Comparison of ENCODE assay signal across 22 mouse cellular contexts in the genomic region with DNA sequence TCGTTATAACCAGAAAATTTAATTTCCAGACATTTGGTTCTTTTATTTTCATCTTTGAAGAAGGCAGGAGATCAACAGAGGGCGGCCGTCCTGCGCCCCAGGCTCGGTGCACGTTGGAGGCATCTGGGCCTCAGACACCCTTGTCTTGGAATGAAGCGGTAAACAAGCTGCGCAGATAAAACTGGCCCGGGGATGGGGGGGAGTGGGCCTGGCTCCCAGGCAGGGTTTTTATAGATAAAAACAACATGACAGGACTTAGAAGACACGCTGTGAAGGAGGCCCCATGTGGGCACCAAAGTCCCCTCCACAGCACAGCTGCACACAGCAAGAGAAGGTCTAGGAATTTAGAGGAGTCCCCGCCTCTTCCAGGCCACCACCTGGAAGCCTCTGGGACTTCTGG. TPM values are rescaled to one million over a fixed set of nuclear protein-coding genes. Genes with fewer than 3 reads are reported as not detected.
DNase-seq lines count a peak whose midpoint lies in the region; ATAC-seq and TF ChIP-seq lines count a peak whose summit lies in the region.
"Had no signal": no experiment of that assay in that cellular context is flagged by ENCODE, and none has a peak within 500 bp of the region (broad histone marks: within the 10 kb centered on the region; RNA-seq: fewer than 3 reads in every experiment).

No protein-coding gene starts in this region.

- 24% methylated on average over 11 of the region's 11 CpGs for WGBS in forebrain, embryonic 14.5 days
- 31% methylated on average over 11 of the region's 11 CpGs for WGBS in forebrain, embryonic 11.5 days
- WGBS in lung, embryonic 16.5 days: 28% methylated on average over 11 of the region's 11 CpGs
- WGBS in embryonic facial prominence, embryonic 14.5 days: 21% methylated on average over 11 of the region's 11 CpGs
- 20% methylated on average over 11 of the region's 11 CpGs for WGBS in limb, embryonic 14.5 days

- no peak overlapping the region for H3K27ac ChIP-seq in forebrain, embryonic 14.5 days (ENCODE audit: low read depth, low read length)
- no peak overlapping the region for H3K27ac ChIP-seq in forebrain, embryonic 11.5 days (ENCODE audit: low read depth, low read length)
- no peak overlapping the region for H3K27ac ChIP-seq in lung, embryonic 16.5 days (ENCODE audit: low read length)
- H3K27ac ChIP-seq in embryonic facial prominence, embryonic 14.5 days (replicated peaks; ENCODE audit: low read depth, low read length): 0 out of 2 replicates have a peak overlapping the region, but pooled peaks have one; percentile 4
- no peak overlapping the region for H3K27ac ChIP-seq in limb, embryonic 14.5 days (replicated peaks; ENCODE audit: low read depth, low read length)
- H3K27ac ChIP-seq: hindbrain, embryonic 14.5 days; liver, embryonic 14.5 days; lung, embryonic 15.5 days; midbrain, embryonic 15.5 days; stomach, embryonic 15.5 days had no signal

- no peaks in the 10 kb centered on the region for H3K4me1 ChIP-seq in forebrain, embryonic 14.5 days (ENCODE audit: control insufficient read depth, insufficient read depth, low read length)
- no peaks in the 10 kb centered on the region for H3K4me1 ChIP-seq in forebrain, embryonic 11.5 days (replicated peaks; ENCODE audit: control insufficient read depth, insufficient read depth, low read length)
- peaks cover 9% of the 10 kb centered on the region for H3K4me1 ChIP-seq in lung, embryonic 16.5 days (replicated peaks; ENCODE audit: control insufficient read depth, insufficient read depth, low read length)
- 0 out of 2 replicates have a peak, but pooled peaks cover 4% of the 10 kb centered on the region for H3K4me1 ChIP-seq in embryonic facial prominence, embryonic 14.5 days (ENCODE audit: control insufficient read depth, insufficient read depth, low read length)
- peaks cover 10% of the 10 kb centered on the region for H3K4me1 ChIP-seq in limb, embryonic 14.5 days (ENCODE audit: control insufficient read depth, insufficient read depth, low read length)
- H3K4me1 ChIP-seq: stomach, embryonic 15.5 days had no signal

- H3K36me3 ChIP-seq in forebrain, embryonic 14.5 days (ENCODE audit: control insufficient read depth, insufficient read depth, low read length): no peaks in the 10 kb centered on the region
- H3K36me3 ChIP-seq in forebrain, embryonic 11.5 days (ENCODE audit: control insufficient read depth, insufficient read depth, low read length): no peaks in the 10 kb centered on the region
- H3K36me3 ChIP-seq in lung, embryonic 16.5 days (ENCODE audit: control insufficient read depth, insufficient read depth, low read length): no peaks in the 10 kb centered on the region
- no peaks in the 10 kb centered on the region for H3K36me3 ChIP-seq in embryonic facial prominence, embryonic 14.5 days (ENCODE audit: control insufficient read depth, insufficient read depth, low read length)
- H3K36me3 ChIP-seq in limb, embryonic 14.5 days (ENCODE audit: control insufficient read depth, insufficient read depth, low read length): no peaks in the 10 kb centered on the region
- H3K36me3 ChIP-seq: lung, embryonic 15.5 days; midbrain, embryonic 15.5 days; neural tube, embryonic 13.5 days; stomach, embryonic 15.5 days had no signal

- 0 out of 2 replicates have a peak, but pooled peaks have one; percentile 23 for ATAC-seq in forebrain, embryonic 14.5 days
- no peak for ATAC-seq in forebrain, embryonic 11.5 days (replicated peaks; ENCODE audit: low FRiP score)
- peak; percentile 36; the same call in 1 of the 2 replicates for ATAC-seq in lung, embryonic 16.5 days (ENCODE audit: low read depth)
- peak; percentile 64; the same call in 1 of the 2 replicates for ATAC-seq in embryonic facial prominence, embryonic 14.5 days (ENCODE audit: low read depth)
- ATAC-seq in limb, embryonic 14.5 days (ENCODE audit: low FRiP score, low read depth): peak; percentile 32; the same call in 1 of the 2 replicates
- ATAC-seq: inflammation-experienced regulatory T-cells, adult 6 months; midbrain, embryonic 15.5 days had no signal

- DNase-seq in forebrain, embryonic 14.5 days (ENCODE audit: low spot score): no peak
- no peak for DNase-seq in forebrain, embryonic 11.5 days (ENCODE audit: low spot score)
- no peak for DNase-seq in lung, postnatal 4 days
- peak; percentile 38 for DNase-seq in embryonic facial prominence, embryonic 14.5 days (ENCODE audit: low spot score)
- DNase-seq in limb, embryonic 14.5 days (ENCODE audit: low spot score): no peak
- DNase-seq in thymus, postnatal 14 days: no peak
- DNase-seq in layer of hippocampus, adult 9-11 months: no peak
- DNase-seq: adrenal gland, postnatal 25 days; cerebellum, adult 9-10 months; heart, postnatal 14 days; kidney, adult 8-10 months; thymus, postnatal 4 days had no signal

- H3K9me3 ChIP-seq in forebrain, embryonic 14.5 days (replicated peaks; ENCODE audit: control insufficient read depth, low read length): no peaks in the 10 kb centered on the region
- H3K9me3 ChIP-seq in forebrain, embryonic 11.5 days (ENCODE audit: control insufficient read depth, low read length): no peaks in the 10 kb centered on the region
- no peaks in the 10 kb centered on the region for H3K9me3 ChIP-seq in lung, embryonic 16.5 days (ENCODE audit: control insufficient read depth, low read length)
- H3K9me3 ChIP-seq in embryonic facial prominence, embryonic 14.5 days (ENCODE audit: control insufficient read depth, low read length): 0 out of 2 replicates have a peak, but pooled peaks cover 1% of the 10 kb centered on the region
- H3K9me3 ChIP-seq in limb, embryonic 14.5 days (ENCODE audit: control insufficient read depth, low read length): no peaks in the 10 kb centered on the region
- H3K9me3 ChIP-seq: lung, embryonic 15.5 days; midbrain, embryonic 15.5 days; neural tube, embryonic 13.5 days; stomach, embryonic 15.5 days had no signal

- H3K4me2 ChIP-seq in forebrain, embryonic 14.5 days (ENCODE audit: low read length): no peak overlapping the region
- no peak overlapping the region for H3K4me2 ChIP-seq in forebrain, embryonic 11.5 days (ENCODE audit: low read depth, low read length, severe bottlenecking)
- H3K4me2 ChIP-seq in lung, embryonic 16.5 days (ENCODE audit: low read depth, low read length): no peak overlapping the region
- no peak overlapping the region for H3K4me2 ChIP-seq in embryonic facial prominence, embryonic 14.5 days (ENCODE audit: low read depth, low read length)
- no peak overlapping the region for H3K4me2 ChIP-seq in limb, embryonic 14.5 days (replicated peaks; ENCODE audit: low read depth, low read length, severe bottlenecking)
- H3K4me2 ChIP-seq: heart, embryonic 11.5 days; hindbrain, embryonic 14.5 days; lung, embryonic 15.5 days; midbrain, embryonic 15.5 days; neural tube, embryonic 13.5 days; stomach, embryonic 15.5 days had no signal

- no peak overlapping the region for H3K9ac ChIP-seq in forebrain, embryonic 14.5 days (ENCODE audit: low read length)
- no peak overlapping the region for H3K9ac ChIP-seq in forebrain, embryonic 11.5 days (ENCODE audit: low read length)
- no peak overlapping the region for H3K9ac ChIP-seq in lung, embryonic 16.5 days (ENCODE audit: low read length)
- H3K9ac ChIP-seq in embryonic facial prominence, embryonic 14.5 days (ENCODE audit: low read depth, low read length): no peak overlapping the region
- H3K9ac ChIP-seq in limb, embryonic 14.5 days (ENCODE audit: low read depth, low read length, severe bottlenecking): no peak overlapping the region
- H3K9ac ChIP-seq: hindbrain, embryonic 14.5 days; liver, embryonic 14.5 days; lung, embryonic 15.5 days; midbrain, embryonic 15.5 days; neural tube, embryonic 13.5 days; stomach, embryonic 15.5 days had no signal

- TF ChIP-seq POLR2A in limb, embryonic 14.5 days (IDR thresholded peaks at IDR 0.05; ENCODE audit: borderline replicate concordance, extremely low read depth, insufficient read depth, insufficient read length): no peak

- no peaks in the 10 kb centered on the region for H3K27me3 ChIP-seq in forebrain, embryonic 14.5 days (replicated peaks; ENCODE audit: control insufficient read depth, insufficient read depth, low read length)
- H3K27me3 ChIP-seq in forebrain, embryonic 11.5 days (ENCODE audit: control insufficient read depth, insufficient read depth, low read length): no peaks in the 10 kb centered on the region
- no peaks in the 10 kb centered on the region for H3K27me3 ChIP-seq in lung, embryonic 16.5 days (ENCODE audit: control insufficient read depth, insufficient read depth, low read depth, low read length)
- H3K27me3 ChIP-seq in embryonic facial prominence, embryonic 14.5 days (replicated peaks; ENCODE audit: control insufficient read depth, insufficient read depth, low read length): no peaks in the 10 kb centered on the region
- H3K27me3 ChIP-seq in limb, embryonic 14.5 days (ENCODE audit: control insufficient read depth, insufficient read depth, low read length): no peaks in the 10 kb centered on the region
- H3K27me3 ChIP-seq: lung, embryonic 15.5 days; stomach, embryonic 15.5 days had no signal

- no peak overlapping the region for H3K4me3 ChIP-seq in forebrain, embryonic 14.5 days (ENCODE audit: low read depth, low read length)
- no peak overlapping the region for H3K4me3 ChIP-seq in forebrain, embryonic 11.5 days (ENCODE audit: low read depth, low read length)
- H3K4me3 ChIP-seq in lung, embryonic 16.5 days (ENCODE audit: low read length): no peak overlapping the region
- no peak overlapping the region for H3K4me3 ChIP-seq in embryonic facial prominence, embryonic 14.5 days (ENCODE audit: low read depth, low read length)
- no peak overlapping the region for H3K4me3 ChIP-seq in limb, embryonic 14.5 days (replicated peaks; ENCODE audit: low read length)
- H3K4me3 ChIP-seq: lung, embryonic 15.5 days; midbrain, embryonic 15.5 days; myocyte; neural tube, embryonic 13.5 days; stomach, embryonic 15.5 days had no signal

RNA-seq across cellular contexts. Expression of a gene that starts 10.6 kb away (rescaled TPM):
- 8.7 and 11.4 TPM in 2 replicates for polyA plus RNA-seq in forebrain, embryonic 14.5 days (2014; fragmentation: Nextera tagmentation; extraction: Ambion mirVana)
- polyA plus RNA-seq in forebrain, embryonic 11.5 days (2014; fragmentation: Nextera tagmentation; extraction: Ambion mirVana): 18.8 and 20.7 TPM in 2 replicates
- 6.2 and 6.8 TPM in 2 replicates for polyA plus RNA-seq in lung, embryonic 16.5 days (2015; fragmentation: Nextera tagmentation; extraction: Ambion mirVana)
- polyA plus RNA-seq in embryonic facial prominence, embryonic 14.5 days (2014; fragmentation: Nextera tagmentation; extraction: Ambion mirVana): 25.6 and 26.6 TPM in 2 replicates
- 41.9 and 52.2 TPM in 2 replicates for polyA plus RNA-seq in limb, embryonic 14.5 days (2012; rRNA removed)
- polyA plus RNA-seq in limb, embryonic 14.5 days (2014; fragmentation: Nextera tagmentation; extraction: Ambion mirVana): 28.6 and 33.4 TPM in 2 replicates
- polyA plus RNA-seq: myocyte had no signal

RNA-seq across cellular contexts. Expression of a gene that starts 26.8 kb away (rescaled TPM):
- polyA plus RNA-seq in forebrain, embryonic 14.5 days (2014; fragmentation: Nextera tagmentation; extraction: Ambion mirVana): 0.95 and 1.5 TPM in 2 replicates
- polyA plus RNA-seq in forebrain, embryonic 11.5 days (2014; fragmentation: Nextera tagmentation; extraction: Ambion mirVana): 0.47 and 0.71 TPM in 2 replicates
- 0.21 and 0.30 TPM in 2 replicates for polyA plus RNA-seq in lung, embryonic 16.5 days (2015; fragmentation: Nextera tagmentation; extraction: Ambion mirVana)
- 1.8 and 3.1 TPM in 2 replicates for polyA plus RNA-seq in embryonic facial prominence, embryonic 14.5 days (2014; fragmentation: Nextera tagmentation; extraction: Ambion mirVana)
- polyA plus RNA-seq in limb, embryonic 14.5 days (2012; rRNA removed): 3.2 TPM in 2 replicates
- 2.2 and 2.5 TPM in 2 replicates for polyA plus RNA-seq in limb, embryonic 14.5 days (2014; fragmentation: Nextera tagmentation; extraction: Ambion mirVana)
- polyA plus RNA-seq: myocyte had no signal

RNA-seq across cellular contexts. Expression of a gene that starts 49.2 kb away (rescaled TPM):
- polyA plus RNA-seq in forebrain, embryonic 14.5 days (2014; fragmentation: Nextera tagmentation; extraction: Ambion mirVana): 148 and 156 TPM in 2 replicates
- polyA plus RNA-seq in forebrain, embryonic 11.5 days (2014; fragmentation: Nextera tagmentation; extraction: Ambion mirVana): 147 and 148 TPM in 2 replicates
- 104 and 109 TPM in 2 replicates for polyA plus RNA-seq in lung, embryonic 16.5 days (2015; fragmentation: Nextera tagmentation; extraction: Ambion mirVana)
- 110 and 120 TPM in 2 replicates for polyA plus RNA-seq in embryonic facial prominence, embryonic 14.5 days (2014; fragmentation: Nextera tagmentation; extraction: Ambion mirVana)
- 123 and 129 TPM in 2 replicates for polyA plus RNA-seq in limb, embryonic 14.5 days (2012; rRNA removed)
- 130 TPM in 2 replicates for polyA plus RNA-seq in limb, embryonic 14.5 days (2014; fragmentation: Nextera tagmentation; extraction: Ambion mirVana)
